ENCODE assay signal across 21 mouse cellular contexts in the genomic region with DNA sequence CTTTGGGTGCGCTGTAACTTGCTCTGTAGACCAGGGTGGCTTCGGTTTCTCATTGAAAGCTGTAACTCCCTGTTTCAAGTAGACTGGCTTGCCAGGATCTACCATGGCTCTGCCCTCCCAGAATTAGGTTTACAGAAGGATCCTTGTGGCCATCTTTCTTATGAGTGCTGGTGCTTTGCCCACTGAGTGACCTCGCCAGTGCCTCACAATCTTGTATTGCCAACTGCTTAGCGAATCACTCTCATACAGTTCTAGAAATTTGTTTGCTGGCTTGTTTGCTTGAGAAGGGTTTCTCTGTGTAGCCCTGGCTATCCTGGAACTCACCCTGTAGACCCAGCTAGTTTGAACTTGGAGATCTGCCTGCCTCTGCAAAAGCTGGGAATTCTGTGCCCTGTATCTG. TPM values are rescaled to one million over a fixed set of nuclear protein-coding genes. Genes with fewer than 3 reads are reported as not detected.
DNase-seq lines count a peak whose midpoint lies in the region; ATAC-seq and TF ChIP-seq lines count a peak whose summit lies in the region.
"Had no signal": no experiment of that assay in that cellular context is flagged by ENCODE, and none has a peak within 500 bp of the region (broad histone marks: within the 10 kb centered on the region; RNA-seq: fewer than 3 reads in every experiment).

No protein-coding gene starts in this region.

- no peak for ATAC-seq in lung, embryonic 15.5 days (ENCODE audit: borderline replicate concordance, extremely low read depth, low FRiP score, low TSS enrichment)
- no peak for ATAC-seq in stomach, embryonic 16.5 days (ENCODE audit: insufficient read depth, low FRiP score)
- ATAC-seq in cerebellum, adult (ENCODE audit: insufficient number of reproducible peaks, low FRiP score, low TSS enrichment) = no peak
- ATAC-seq: forebrain, embryonic 13.5 days; forebrain, postnatal 0 days; hindbrain, embryonic 16.5 days had no signal

- no peak for TF ChIP-seq CTCF in gastrocnemius, adult 2 months (IDR thresholded peaks at IDR 0.05)

- no peak overlapping the region for H3K9ac ChIP-seq in lung, embryonic 15.5 days
- H3K9ac ChIP-seq in stomach, embryonic 16.5 days (ENCODE audit: low read length) = no peak overlapping the region
- H3K9ac ChIP-seq: embryonic facial prominence, embryonic 13.5 days; forebrain, embryonic 13.5 days; forebrain, postnatal 0 days had no signal

- peak overlapping the region; percentile 87 for H3K27ac ChIP-seq in gastrocnemius, adult 2 months
- peak overlapping the region; percentile 67 for H3K27ac ChIP-seq in lung, embryonic 15.5 days
- H3K27ac ChIP-seq in stomach, embryonic 16.5 days (ENCODE audit: low read length) = peak overlapping the region; percentile 76; the same call in 1 of the 2 replicates
- H3K27ac ChIP-seq: forebrain, embryonic 13.5 days had no signal

- no peak overlapping the region for H3K4me3 ChIP-seq in gastrocnemius, adult 2 months
- H3K4me3 ChIP-seq in lung, embryonic 15.5 days = no peak overlapping the region
- no peak overlapping the region for H3K4me3 ChIP-seq in stomach, embryonic 16.5 days (replicated peaks; ENCODE audit: low read length)
- H3K4me3 ChIP-seq: embryonic facial prominence, embryonic 13.5 days; forebrain, embryonic 13.5 days; heart, embryonic 13.5 days had no signal

- peaks cover 37% of the 10 kb centered on the region for H3K4me1 ChIP-seq in lung, embryonic 15.5 days
- H3K4me1 ChIP-seq in stomach, embryonic 16.5 days (ENCODE audit: control insufficient read depth, insufficient read depth, low read length) = peaks cover 31% of the 10 kb centered on the region

- no peaks in the 10 kb centered on the region for H3K36me3 ChIP-seq in lung, embryonic 15.5 days
- no peaks in the 10 kb centered on the region for H3K36me3 ChIP-seq in stomach, embryonic 16.5 days (ENCODE audit: control insufficient read depth, insufficient read depth, low read length)
- H3K36me3 ChIP-seq: embryonic facial prominence, embryonic 13.5 days; heart, embryonic 13.5 days had no signal

- DNase-seq in gastrocnemius, adult 2 months = no peak
- no peak for DNase-seq in gastrocnemius, adult 18-20 months (ENCODE audit: low spot score)
- DNase-seq in lung, adult 18-20 months = no peak
- peak; percentile 51 for DNase-seq in NIH3T3 (ENCODE audit: low read depth)
- DNase-seq in thymus, postnatal 25 days = no peak
- DNase-seq: adrenal gland, adult 8-10 months; cerebellum, adult 11 months; cerebellum, adult 8-10 months; cerebellum, postnatal 14 days; embryo, embryonic 11 days; forebrain, postnatal 0 days; gastrocnemius, postnatal 36 days; heart, adult 11 months; heart, postnatal 36 days had no signal

- no peaks in the 10 kb centered on the region for H3K27me3 ChIP-seq in lung, embryonic 15.5 days
- no peaks in the 10 kb centered on the region for H3K27me3 ChIP-seq in stomach, embryonic 16.5 days (ENCODE audit: control insufficient read depth, insufficient read depth, low read length)
- H3K27me3 ChIP-seq: embryonic facial prominence, embryonic 13.5 days; forebrain, embryonic 13.5 days; heart, embryonic 13.5 days had no signal

- 91% methylated on average over 4 of the region's 4 CpGs for WGBS in lung, embryonic 15.5 days
- 92% methylated on average over 4 of the region's 4 CpGs for WGBS in stomach, embryonic 16.5 days

- H3K4me2 ChIP-seq in lung, embryonic 15.5 days = no peak overlapping the region
- H3K4me2 ChIP-seq in stomach, embryonic 16.5 days (ENCODE audit: low read depth, low read length) = no peak overlapping the region
- H3K4me2 ChIP-seq: embryonic facial prominence, embryonic 13.5 days; forebrain, embryonic 13.5 days; heart, embryonic 13.5 days had no signal

- no peaks in the 10 kb centered on the region for H3K9me3 ChIP-seq in lung, embryonic 15.5 days
- H3K9me3 ChIP-seq in stomach, embryonic 16.5 days (replicated peaks; ENCODE audit: control insufficient read depth, low read length) = no peaks in the 10 kb centered on the region
- H3K9me3 ChIP-seq: embryonic facial prominence, embryonic 13.5 days; forebrain, embryonic 13.5 days; heart, embryonic 13.5 days had no signal

- intact Hi-C loops in gastrocnemius, adult 2 months (cut with DNase I) = no loop called here

RNA-seq across cellular contexts. Expression of a gene that starts 26.1 kb away (rescaled TPM):
- total RNA-seq in gastrocnemius, adult 2 months (2021) = 10 to 100 TPM; 21.5 to 28.2 TPM
- total RNA-seq in gastrocnemius, adult 18-20 months (2021) = 10 to 100 TPM; 20.3 to 24.8 TPM
- polyA plus RNA-seq in lung, embryonic 15.5 days (2015; fragmentation: Nextera tagmentation; extraction: Ambion mirVana) = 49.4 and 50.0 TPM in 2 replicates
- polyA plus RNA-seq in stomach, embryonic 16.5 days (2015; fragmentation: Nextera tagmentation; extraction: Ambion mirVana) = 10.1 and 11.7 TPM in 2 replicates
